Mouse (Mus musculus): ENCODE measurements at regions not wholly inside any gene's neighbourhood (a gene's known extent, or its start where the extent isn't known, plus 50 kb on each side); places are given as distances from the start of the nearest gene placed in this dataset.

DNA sequence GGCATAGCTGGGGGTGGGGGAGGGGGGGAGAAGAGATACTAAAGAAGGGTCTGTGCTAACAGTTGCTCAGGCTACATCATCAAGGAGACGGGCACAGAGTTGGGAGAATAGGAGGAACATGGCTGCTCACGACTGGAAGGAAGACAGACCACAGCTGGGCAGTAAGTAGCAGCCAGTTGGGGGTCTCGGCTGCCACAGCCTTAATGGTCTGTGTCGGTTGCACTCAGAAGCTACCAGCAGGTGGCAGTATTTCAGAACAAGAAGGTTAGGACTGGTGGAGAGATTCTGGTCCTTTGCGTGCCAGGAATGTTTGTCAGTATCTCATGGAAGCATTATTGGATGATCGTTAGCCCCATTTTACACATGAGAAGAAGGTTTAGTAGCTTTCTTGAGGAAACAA lies 185.9 kb downstream of the Cyp26b1 start:
- no peak overlapping the region for H3K9ac ChIP-seq
- no peak overlapping the region for H3K4me3 ChIP-seq (replicated peaks)
- H3K27me3 ChIP-seq: peaks cover 3% of the 10 kb centered on the region; the same call in 1 of the 2 replicates
- 12% methylated on average over 6 of the region's 6 CpGs for WGBS
- no peaks in the 10 kb centered on the region for H3K36me3 ChIP-seq (replicated peaks)
- H3K4me1 ChIP-seq: no peaks in the 10 kb centered on the region
- no peaks in the 10 kb centered on the region for H3K9me3 ChIP-seq
- peak; percentile 71 for ATAC-seq (ENCODE audit: low FRiP score)
- H3K27ac ChIP-seq: no peak overlapping the region
- no peak overlapping the region for H3K4me2 ChIP-seq

DNA sequence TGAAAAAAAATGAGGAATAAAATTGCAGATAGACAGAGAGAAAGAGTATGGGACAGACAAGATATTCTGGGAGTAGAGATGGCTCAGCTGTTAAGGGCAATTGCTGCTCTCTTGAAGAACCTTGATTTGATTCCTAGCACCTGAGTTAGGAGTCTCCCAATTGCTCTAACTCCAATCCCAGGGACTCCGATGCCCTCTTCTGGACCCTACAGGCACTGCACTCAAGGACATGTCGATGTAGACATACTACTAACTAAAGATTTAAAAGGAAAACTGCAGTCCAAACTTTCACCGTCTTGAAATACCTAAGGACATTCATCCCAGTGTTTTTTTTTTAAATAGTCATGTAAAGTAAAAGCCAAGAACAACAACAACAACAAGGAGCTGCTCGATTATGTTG lies 189.0 kb downstream of the Cyp26b1 start:
- Histone ChIP-seq H3K27me3 (peaks cover 3% of the 10 kb centered on the region; the same call in 1 of the 2 replicates), H3K27ac (no peak overlapping the region), H3K4me1 (no peaks in the 10 kb centered on the region), H3K36me3 (replicated peaks) (no peaks in the 10 kb centered on the region), H3K4me3 (replicated peaks) (no peak overlapping the region), H3K9me3 (no peaks in the 10 kb centered on the region), H3K9ac (no peak overlapping the region), H3K4me2 (no peak overlapping the region)
- no peak for ATAC-seq (ENCODE audit: low FRiP score)
- WGBS: 68% methylated on average over 4 of the region's 4 CpGs

DNA sequence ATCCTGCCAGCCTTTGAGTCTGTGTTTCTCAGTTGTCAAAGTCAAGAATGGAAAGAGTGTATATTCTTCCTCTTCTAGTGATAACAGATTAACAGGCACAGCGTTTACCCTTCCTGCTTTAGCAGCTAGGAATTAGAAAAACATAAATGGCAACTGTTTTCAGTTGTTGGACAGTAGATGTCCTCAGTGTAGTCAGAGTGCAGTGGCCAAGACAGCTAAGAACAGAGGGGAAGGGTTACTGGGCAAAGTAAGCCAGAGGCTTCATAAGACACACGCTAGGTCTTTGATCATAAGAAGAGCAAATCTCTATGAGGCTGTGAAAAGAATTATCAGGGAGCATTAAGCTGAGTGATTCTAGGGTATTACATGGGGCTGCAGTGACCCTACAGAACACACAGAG lies 191.3 kb downstream of the Cyp26b1 start:
- Histone ChIP-seq H3K9ac (no peak overlapping the region), H3K36me3 (replicated peaks) (no peaks in the 10 kb centered on the region), H3K4me3 (replicated peaks) (no peak overlapping the region), H3K27ac (no peak overlapping the region), H3K27me3 (peaks cover under 1% of the 10 kb centered on the region; the same call in 1 of the 2 replicates), H3K9me3 (no peaks in the 10 kb centered on the region), H3K4me1 (no peaks in the 10 kb centered on the region), H3K4me2 (no peak overlapping the region)
- WGBS: 80% methylated on average over 2 of the region's 2 CpGs
- no peak for ATAC-seq (ENCODE audit: low FRiP score)

DNA sequence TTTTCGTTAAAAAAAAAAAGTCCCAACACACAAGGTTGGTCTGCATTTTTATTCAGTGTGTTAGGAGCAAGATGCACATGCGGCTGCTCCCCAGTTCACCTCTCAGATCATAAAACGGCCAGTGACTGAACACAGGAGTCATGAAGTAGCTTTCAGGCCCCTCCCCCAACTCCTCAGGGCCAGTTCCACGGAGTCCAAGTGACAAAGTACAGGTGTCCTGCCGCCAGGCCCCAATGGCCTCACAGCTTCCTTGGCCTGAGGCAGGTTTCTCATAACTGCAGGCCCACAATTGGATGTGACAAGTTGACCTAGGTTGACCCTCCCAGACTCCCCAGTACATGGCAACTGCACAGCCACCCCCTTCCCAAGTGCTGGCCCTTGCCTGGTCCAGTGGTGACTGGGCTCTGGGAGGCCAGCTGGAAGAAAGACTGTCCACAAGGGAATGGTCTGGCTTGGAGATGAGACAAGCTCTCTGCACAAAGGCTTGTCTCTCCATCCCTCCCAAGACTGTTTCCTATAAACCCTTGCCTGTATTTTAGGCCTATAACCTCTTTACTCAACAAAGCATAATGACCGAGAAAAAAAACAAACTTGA lies 199.1 kb downstream of the Cyp26b1 start:
- no peak overlapping the region for H3K4me3 ChIP-seq (replicated peaks)
- WGBS: 77% methylated on average over 6 of the region's 6 CpGs

DNA sequence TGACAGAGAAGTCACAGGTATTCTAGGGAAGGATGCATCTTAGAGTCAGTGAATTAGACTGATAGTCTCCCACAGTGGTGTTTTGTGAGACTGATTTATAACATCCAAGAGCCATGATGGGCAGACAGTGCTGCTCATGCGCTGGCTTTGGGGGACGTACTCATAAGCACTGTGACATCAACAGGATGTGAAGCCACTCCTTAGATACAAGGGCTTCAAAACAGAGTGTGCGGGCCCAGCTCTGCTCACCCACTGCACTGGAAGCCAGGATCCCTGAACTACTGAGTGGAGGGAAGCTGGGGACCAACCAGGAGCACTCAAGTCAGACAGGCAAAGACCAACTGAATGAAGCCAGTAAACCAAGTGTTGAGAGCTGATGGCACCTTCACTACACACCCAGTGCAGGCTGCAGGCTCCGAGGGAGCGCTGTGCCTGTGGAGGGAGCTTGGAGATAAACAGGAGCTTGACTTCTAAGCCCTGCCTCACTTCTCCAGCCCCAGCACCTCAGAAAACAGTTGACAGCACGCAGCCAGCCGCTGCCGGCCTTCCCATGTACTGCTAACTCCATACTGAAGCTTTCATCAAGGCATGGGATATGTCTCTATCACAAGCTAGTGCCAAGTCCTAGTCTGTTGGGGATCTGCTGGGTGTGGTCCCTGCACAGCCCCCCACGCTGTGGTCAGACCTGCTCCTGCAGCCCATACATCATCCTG lies 200.0 kb downstream of the Cyp26b1 start:
- no peaks in the 10 kb centered on the region for H3K4me1 ChIP-seq
- H3K4me3 ChIP-seq (replicated peaks): no peak overlapping the region
- no peaks in the 10 kb centered on the region for H3K9me3 ChIP-seq
- WGBS: 89% methylated on average over 9 of the region's 9 CpGs
- no peak for ATAC-seq (ENCODE audit: low FRiP score)
- no peak overlapping the region for H3K27ac ChIP-seq
- no peak overlapping the region for H3K9ac ChIP-seq
- H3K36me3 ChIP-seq (replicated peaks): no peaks in the 10 kb centered on the region
- H3K27me3 ChIP-seq: no peaks in the 10 kb centered on the region
- H3K4me2 ChIP-seq: no peak overlapping the region

More for the DNA sequence above, 199.1 kb downstream of the Cyp26b1 start:
- H3K36me3 ChIP-seq (replicated peaks): no peaks in the 10 kb centered on the region
- H3K4me1 ChIP-seq: no peaks in the 10 kb centered on the region
- no peak overlapping the region for H3K4me2 ChIP-seq
- ATAC-seq (ENCODE audit: low FRiP score): no peak
- no peaks in the 10 kb centered on the region for H3K27me3 ChIP-seq
- H3K9me3 ChIP-seq: no peaks in the 10 kb centered on the region
- H3K27ac ChIP-seq: no peak overlapping the region
- no peak overlapping the region for H3K9ac ChIP-seq

DNA sequence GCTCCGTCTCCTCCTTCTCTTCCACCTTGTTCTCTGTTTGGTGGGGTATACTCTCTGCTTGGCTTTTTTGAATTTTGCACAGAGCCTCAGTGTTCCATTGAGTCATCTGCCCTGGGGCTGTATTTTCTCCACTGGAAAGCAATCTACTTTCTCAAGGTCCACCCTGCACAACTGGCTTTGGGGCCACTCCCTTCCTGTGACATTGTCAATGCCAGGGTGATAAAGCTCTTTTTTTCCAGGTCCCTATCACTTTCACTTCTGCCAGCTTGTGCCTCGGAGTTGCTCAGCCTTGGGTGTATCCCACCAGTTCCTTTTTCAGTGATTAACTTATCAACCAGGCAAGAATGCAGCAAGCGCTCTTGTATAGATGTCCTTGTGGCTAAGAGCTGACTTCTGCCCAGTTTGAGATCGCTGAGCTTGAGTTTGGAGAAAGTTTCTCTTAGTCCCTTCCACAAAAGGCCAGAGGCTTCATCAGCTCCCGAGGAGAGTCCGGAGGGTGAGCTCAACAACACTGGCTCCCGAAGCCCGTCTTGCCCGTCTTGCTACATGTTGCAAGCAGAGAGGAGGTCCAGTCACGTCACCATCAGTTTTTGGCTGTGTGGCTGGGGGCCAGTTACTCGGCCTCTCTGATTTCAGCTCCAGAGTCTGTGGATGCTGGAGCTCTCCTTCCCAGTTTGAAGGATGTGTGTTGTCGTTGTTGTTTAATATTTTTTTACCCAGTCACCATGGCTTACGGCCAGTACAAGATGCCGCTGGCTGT lies 200.8 kb downstream of the Cyp26b1 start:
- H3K27ac ChIP-seq: no peak overlapping the region
- H3K9me3 ChIP-seq: no peaks in the 10 kb centered on the region
- H3K4me2 ChIP-seq: no peak overlapping the region
- H3K9ac ChIP-seq: no peak overlapping the region
- no peaks in the 10 kb centered on the region for H3K4me1 ChIP-seq
- no peak for ATAC-seq (ENCODE audit: low FRiP score)
- no peak overlapping the region for H3K4me3 ChIP-seq (replicated peaks)
- 91% methylated on average over 14 of the region's 14 CpGs for WGBS
- no peaks in the 10 kb centered on the region for H3K27me3 ChIP-seq
- no peaks in the 10 kb centered on the region for H3K36me3 ChIP-seq (replicated peaks)

DNA sequence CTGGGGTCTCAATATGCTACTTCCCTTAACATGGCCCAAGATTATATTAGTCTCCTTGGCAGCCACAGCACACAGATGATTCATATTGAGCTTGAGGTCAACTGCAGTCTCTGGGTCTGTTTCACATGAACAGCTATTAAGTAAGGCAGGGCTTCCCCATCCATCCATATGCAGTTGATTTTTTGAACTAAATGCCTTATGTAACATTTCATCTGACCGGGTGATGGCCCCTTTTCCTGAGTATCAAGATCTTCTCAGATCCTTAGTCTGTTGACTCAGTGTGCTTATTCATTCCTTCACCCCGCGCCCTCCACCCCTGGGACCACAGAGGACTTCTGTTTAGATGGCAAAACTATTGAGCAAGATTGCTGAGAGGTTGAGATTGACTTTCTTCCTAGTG lies 202.7 kb downstream of the Cyp26b1 start:
- no peak overlapping the region for H3K9ac ChIP-seq
- H3K9me3 ChIP-seq: no peaks in the 10 kb centered on the region
- H3K4me3 ChIP-seq (replicated peaks): no peak overlapping the region
- WGBS: 94% methylated on average over 3 of the region's 3 CpGs
- H3K4me2 ChIP-seq: no peak overlapping the region
- no peaks in the 10 kb centered on the region for H3K27me3 ChIP-seq
- no peak overlapping the region for H3K27ac ChIP-seq
- H3K4me1 ChIP-seq: no peaks in the 10 kb centered on the region
- H3K36me3 ChIP-seq (replicated peaks): no peaks in the 10 kb centered on the region
- ATAC-seq (ENCODE audit: low FRiP score): no peak

DNA sequence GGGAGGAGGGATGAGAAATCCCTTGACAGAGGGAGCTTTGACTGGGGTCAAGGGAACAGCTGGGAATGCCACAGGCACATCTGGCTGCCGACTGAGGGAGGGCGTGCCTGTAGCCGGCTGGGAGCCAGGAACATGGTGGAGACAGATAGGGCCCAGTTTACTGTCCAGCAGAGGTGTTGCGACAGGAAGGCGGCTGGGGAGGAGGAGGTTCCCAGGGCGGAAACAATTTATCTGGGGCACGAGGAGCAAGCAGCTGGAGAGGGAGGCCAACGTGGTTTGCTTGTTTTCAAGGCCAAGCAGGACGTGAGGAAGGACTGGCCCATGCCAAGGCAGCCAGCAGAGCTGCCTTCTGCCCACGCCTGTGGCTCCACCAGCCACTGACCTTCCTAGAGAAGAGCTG lies 208.0 kb downstream of the Cyp26b1 start:
- no peak overlapping the region for H3K9ac ChIP-seq
- H3K4me1 ChIP-seq: no peaks in the 10 kb centered on the region
- H3K36me3 ChIP-seq (replicated peaks): no peaks in the 10 kb centered on the region
- H3K4me3 ChIP-seq (replicated peaks): no peak overlapping the region
- ATAC-seq (ENCODE audit: low FRiP score): no peak
- no peaks in the 10 kb centered on the region for H3K27me3 ChIP-seq
- 73% methylated on average over 10 of the region's 10 CpGs for WGBS
- no peak overlapping the region for H3K4me2 ChIP-seq
- no peak overlapping the region for H3K27ac ChIP-seq
- H3K9me3 ChIP-seq: no peaks in the 10 kb centered on the region

DNA sequence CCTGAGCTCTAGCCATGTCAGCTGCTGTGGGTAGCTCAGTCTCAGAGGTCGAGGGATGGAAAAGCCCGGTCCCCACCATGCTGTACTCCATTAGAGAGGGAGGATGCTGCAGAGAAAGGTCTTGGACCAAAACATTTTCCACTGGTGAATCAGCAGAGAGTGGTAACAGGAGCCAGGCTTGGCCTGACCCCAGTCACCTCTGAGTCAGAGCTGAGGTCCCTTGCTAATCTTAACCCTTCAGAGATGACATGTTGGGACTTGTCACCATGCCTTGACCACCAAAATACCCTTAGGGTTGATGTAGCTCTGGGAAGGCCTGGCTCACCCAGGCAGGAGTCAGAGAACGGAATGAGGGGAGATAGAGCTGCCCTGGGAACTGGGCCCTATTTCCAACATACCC lies 210.0 kb downstream of the Cyp26b1 start:
- no peaks in the 10 kb centered on the region for H3K9me3 ChIP-seq
- ATAC-seq (ENCODE audit: low FRiP score): no peak
- WGBS: 90% methylated on average over 3 of the region's 3 CpGs

DNA sequence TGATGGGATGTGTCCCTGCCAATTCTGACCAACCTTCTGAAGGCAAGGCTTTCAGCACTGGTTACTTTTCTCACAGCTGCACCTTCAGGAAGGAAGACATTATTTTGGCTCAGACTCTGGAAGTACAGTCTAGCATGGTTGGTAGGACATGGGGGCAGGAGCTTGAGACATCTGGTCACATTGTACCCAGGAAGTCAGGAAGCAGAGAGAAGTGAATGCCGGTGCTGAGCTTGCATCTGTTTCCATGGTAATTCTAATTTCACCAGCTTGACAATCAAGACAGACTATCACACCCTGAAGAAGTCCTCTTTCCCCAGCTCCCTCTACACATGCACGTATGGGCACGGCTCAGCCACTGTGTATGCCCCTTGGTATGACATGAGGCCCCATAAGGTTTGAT lies 210.6 kb downstream of the Cyp26b1 start:
- Histone ChIP-seq H3K4me3 (replicated peaks) (no peak overlapping the region), H3K4me1 (no peaks in the 10 kb centered on the region), H3K27ac (no peak overlapping the region), H3K36me3 (replicated peaks) (no peaks in the 10 kb centered on the region), H3K9me3 (no peaks in the 10 kb centered on the region), H3K9ac (no peak overlapping the region), H3K27me3 (no peaks in the 10 kb centered on the region), H3K4me2 (no peak overlapping the region)
- 93% methylated on average over 3 of the region's 3 CpGs for WGBS
- ATAC-seq (ENCODE audit: low FRiP score): no peak

More for the DNA sequence above, 210.0 kb downstream of the Cyp26b1 start:
- Histone ChIP-seq H3K4me1 (no peaks in the 10 kb centered on the region), H3K27me3 (no peaks in the 10 kb centered on the region), H3K4me3 (replicated peaks) (no peak overlapping the region), H3K4me2 (no peak overlapping the region), H3K9ac (no peak overlapping the region), H3K36me3 (replicated peaks) (no peaks in the 10 kb centered on the region), H3K27ac (no peak overlapping the region)

DNA sequence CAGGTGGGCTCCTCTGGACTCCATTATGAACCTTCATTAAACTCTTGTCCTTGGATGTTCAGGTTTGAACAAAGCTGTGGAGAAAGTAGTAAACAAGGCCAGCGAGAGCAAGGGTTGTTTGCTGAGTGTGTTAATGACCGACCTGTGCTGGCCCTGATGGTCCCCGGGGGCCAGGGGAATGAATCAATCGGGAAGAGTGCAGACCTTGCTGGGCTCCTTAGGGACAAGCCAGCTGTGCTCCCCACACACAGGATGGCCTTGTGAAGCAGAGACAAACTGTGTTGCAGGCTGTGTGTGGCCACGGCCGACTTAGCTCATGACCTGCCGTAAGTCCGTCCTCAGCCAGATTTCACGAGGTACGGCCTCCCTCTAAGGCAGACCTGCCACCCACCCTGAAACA lies 212.1 kb downstream of the Cyp26b1 start:
- no peak overlapping the region for H3K27ac ChIP-seq
- H3K4me3 ChIP-seq (replicated peaks): no peak overlapping the region
- H3K4me1 ChIP-seq: no peaks in the 10 kb centered on the region
- no peak overlapping the region for H3K9ac ChIP-seq
- H3K36me3 ChIP-seq (replicated peaks): no peaks in the 10 kb centered on the region
- no peaks in the 10 kb centered on the region for H3K27me3 ChIP-seq
- H3K9me3 ChIP-seq: no peaks in the 10 kb centered on the region
- WGBS: 89% methylated on average over 10 of the region's 10 CpGs
- no peak overlapping the region for H3K4me2 ChIP-seq
- no peak for ATAC-seq (ENCODE audit: low FRiP score)

DNA sequence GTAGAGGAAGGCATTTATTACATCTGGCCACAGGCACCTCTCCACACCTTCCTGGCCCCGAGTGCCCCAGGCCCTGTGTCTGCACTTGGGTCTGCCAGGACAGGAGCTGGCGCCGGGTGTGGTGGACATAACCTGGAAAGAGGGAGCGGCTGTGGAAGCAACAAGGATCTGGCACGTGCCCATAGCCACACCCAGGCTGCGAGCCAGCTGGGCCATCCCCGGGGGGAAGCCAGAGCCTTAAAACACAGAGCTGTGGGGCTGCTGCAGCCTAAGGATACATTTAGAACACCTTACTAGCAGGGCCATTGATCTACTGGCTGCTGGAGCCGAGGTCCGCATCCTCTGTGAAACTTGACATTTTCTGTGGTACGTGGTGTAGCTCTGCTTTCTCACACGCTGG lies 217.0 kb downstream of the Cyp26b1 start:
- WGBS: 83% methylated on average over 11 of the region's 11 CpGs
- H3K27me3 ChIP-seq: no peaks in the 10 kb centered on the region
- no peaks in the 10 kb centered on the region for H3K36me3 ChIP-seq (replicated peaks)
- H3K4me3 ChIP-seq (replicated peaks): no peak overlapping the region
- no peak overlapping the region for H3K9ac ChIP-seq
- no peak overlapping the region for H3K27ac ChIP-seq
- H3K4me2 ChIP-seq: no peak overlapping the region
- H3K4me1 ChIP-seq: no peaks in the 10 kb centered on the region
- no peaks in the 10 kb centered on the region for H3K9me3 ChIP-seq
- no peak for ATAC-seq (ENCODE audit: low FRiP score)
